Mouse (Mus musculus): ENCODE measurements around the gene Crybb2.

DNA sequence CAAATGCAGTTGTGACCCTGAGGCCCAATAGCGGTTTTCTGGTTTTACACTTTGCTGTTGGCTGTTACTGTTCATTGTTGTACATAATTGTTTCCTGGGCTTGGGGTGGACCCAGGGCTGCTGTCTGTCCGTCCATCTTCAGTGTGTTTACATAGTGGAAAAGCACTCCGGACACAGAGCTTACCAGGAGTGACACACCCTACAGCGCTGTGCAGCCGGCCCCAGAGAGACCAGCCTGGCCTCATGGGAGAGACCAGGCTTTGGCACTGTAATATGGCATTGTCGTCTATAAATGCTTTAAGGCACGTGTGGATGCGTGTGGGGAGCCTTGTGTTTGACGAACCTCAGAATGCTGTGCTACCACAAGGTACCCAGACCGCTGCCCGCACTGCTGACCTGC lies 30.5 kb upstream of the Crybb2 start:
- no peak for TF ChIP-seq POLR2A (IDR thresholded peaks at IDR 0.05; ENCODE audit: control insufficient read depth, extremely low read depth, insufficient read depth, low read length, poor library complexity)
- TF ChIP-seq CTCF (IDR thresholded peaks at IDR 0.05; ENCODE audit: borderline replicate concordance, control insufficient read depth, extremely low read depth, insufficient read depth, low read length, poor library complexity), result no peak
